Mouse (Mus musculus) MEL (cell line): ENCODE data around the gene Smagp. TPM values are rescaled to one million over a fixed set of nuclear protein-coding genes. Genes with fewer than 3 reads are reported as not detected.

Experiments used
- DNase-seq: peaks from one replicate; pipeline ENCODE4 v3.0.0; 2011; ENCODE audit warnings: low read depth, low spot score
- H3K27ac ChIP-seq: 2 replicates; pipeline ENCODE4 v1.5.1; 2012; ENCODE audit warnings: low read depth, mild to moderate bottlenecking, control low read depth, low read length, moderate library complexity; ENCODE audit not compliant: control insufficient read depth
- H3K27me3 ChIP-seq, 2 experiments: fragments of 150-350 bp in 1 of 2; sonication (generic) in 1 of 2; 2 replicates each; pipeline ENCODE4 v1.6.1; 2012; ENCODE audit warnings: low read length in 2 of 2, mild to moderate bottlenecking in 2 of 2, improper control_type of control experiment in 1 of 2, moderate library complexity in 1 of 2; ENCODE audit not compliant: insufficient read depth in 2 of 2, control insufficient read depth in 1 of 2
- H3K36me3 ChIP-seq, 2 experiments: 2 replicates each; pipeline ENCODE4 v1.6.1; 2012 to 2014; ENCODE audit warnings: low read length in 2 of 2, improper control_type of control experiment in 1 of 2, inconsistent platforms in 1 of 2, mild to moderate bottlenecking in 1 of 2; ENCODE audit not compliant: insufficient read depth in 2 of 2, control insufficient read depth in 1 of 2
- H3K4me1 ChIP-seq, 2 experiments: fragments of 150-350 bp in 1 of 2; sonication (generic) in 1 of 2; 2 replicates each; pipeline ENCODE4 v1.6.1; 2012; ENCODE audit warnings: low read length in 2 of 2, improper control_type of control experiment in 1 of 2, mild to moderate bottlenecking in 1 of 2; ENCODE audit not compliant: insufficient read depth in 2 of 2, control insufficient read depth in 1 of 2
- H3K4me3 ChIP-seq, 2 experiments: fragments of 150-350 bp in 1 of 2; sonication (generic) in 1 of 2; 2 replicates each; pipeline ENCODE4 v1.5.1; 2012; ENCODE audit warnings: low read depth in 2 of 2, low read length in 2 of 2, mild to moderate bottlenecking in 2 of 2, moderate library complexity in 2 of 2, control low read depth in 1 of 2, improper control_type of control experiment in 1 of 2; ENCODE audit not compliant: control insufficient read depth in 1 of 2, insufficient read depth in 1 of 2
- H3K79me2 ChIP-seq: 2 replicates; pipeline ENCODE4 v1.6.1; 2012; ENCODE audit warnings: mild to moderate bottlenecking, low read length, moderate library complexity; ENCODE audit not compliant: control insufficient read depth, poor library complexity, insufficient read depth
- H3K9ac ChIP-seq: 2 replicates; pipeline ENCODE4 v1.6.1; 2012; ENCODE audit warnings: low read depth, mild to moderate bottlenecking, control low read depth, low read length, moderate library complexity; ENCODE audit not compliant: control insufficient read depth, poor library complexity, severe bottlenecking
- H3K9me3 ChIP-seq: fragments of 150-350 bp; sonication (generic); replicated peaks from 2 replicates; pipeline ENCODE4 v1.6.1; 2012; ENCODE audit warnings: mild to moderate bottlenecking, low read length, improper control_type of control experiment, moderate library complexity; ENCODE audit not compliant: insufficient read depth
- CHD1 ChIP-seq: IDR thresholded peaks from 2 replicates; pipeline ENCODE4 v1.6.1; 2012; ENCODE audit warnings: low read depth, mild to moderate bottlenecking, inconsistent platforms, low read length, improper control_type of control experiment
- CTCF ChIP-seq, 3 experiments: IDR thresholded peaks in 2 of 3; conservative IDR thresholded peaks in 1 of 3; 2 replicates each; pipeline ENCODE4 v1.5.1; 2011 to 2012; ENCODE audit warnings: low read length in 3 of 3, low read depth in 2 of 3, mild to moderate bottlenecking in 2 of 3, improper control_type of control experiment in 1 of 3, inconsistent platforms in 1 of 3, mixed read lengths in 1 of 3, moderate library complexity in 1 of 3; ENCODE audit not compliant: control insufficient read depth in 1 of 3, insufficient read depth in 1 of 3, poor library complexity in 1 of 3, severe bottlenecking in 1 of 3
- E2F4 ChIP-seq: IDR thresholded peaks from 2 replicates; pipeline ENCODE4 v1.6.1; 2011; ENCODE audit warnings: low read depth, low read length, improper control_type of control experiment, borderline replicate concordance
- GATA1 ChIP-seq: IDR thresholded peaks from 2 replicates; pipeline ENCODE4 v1.6.1; 2011; ENCODE audit warnings: low read depth, low read length, improper control_type of control experiment
- HCFC1 ChIP-seq: IDR thresholded peaks from 2 replicates; pipeline ENCODE4 v1.6.1; 2012; ENCODE audit warnings: low read depth, mild to moderate bottlenecking, inconsistent platforms, low read length, improper control_type of control experiment, moderate library complexity
- JUND ChIP-seq: IDR thresholded peaks from 2 replicates; pipeline ENCODE4 v1.6.1; 2011; ENCODE audit warnings: low read depth, mild to moderate bottlenecking, improper control_type of control experiment, low read length
- MAX ChIP-seq: IDR thresholded peaks from 2 replicates; pipeline ENCODE4 v1.6.1; 2011; ENCODE audit warnings: low read length, improper control_type of control experiment
- MEF2A ChIP-seq: IDR thresholded peaks from 2 replicates; pipeline ENCODE4 v1.6.1; 2014; ENCODE audit warnings: low read depth, mild to moderate bottlenecking, inconsistent platforms, low read length, improper control_type of control experiment; ENCODE audit not compliant: poor library complexity, insufficient replicate concordance, severe bottlenecking; ENCODE audit errors: extremely low read depth
- MYC ChIP-seq: IDR thresholded peaks from 2 replicates; pipeline ENCODE4 v1.6.1; 2011; ENCODE audit warnings: low read depth, mild to moderate bottlenecking, low read length, improper control_type of control experiment, moderate library complexity
- NRF1 ChIP-seq: IDR thresholded peaks from 2 replicates; pipeline ENCODE4 v1.6.1; 2014; ENCODE audit warnings: low read depth, mild to moderate bottlenecking, inconsistent platforms, low read length, improper control_type of control experiment, moderate library complexity; ENCODE audit not compliant: poor library complexity, insufficient read depth, severe bottlenecking
- POLR2A ChIP-seq, 2 experiments: IDR thresholded peaks; 2 replicates each; pipeline ENCODE4 v1.6.1; 2011 to 2012; ENCODE audit warnings: low read length in 2 of 2, mild to moderate bottlenecking in 2 of 2, control low read depth in 1 of 2, improper control_type of control experiment in 1 of 2, low read depth in 1 of 2, moderate library complexity in 1 of 2; ENCODE audit not compliant: control insufficient read depth in 1 of 2, insufficient read depth in 1 of 2, poor library complexity in 1 of 2
- RAD21 ChIP-seq: IDR thresholded peaks from 2 replicates; pipeline ENCODE4 v1.6.1; 2011; ENCODE audit warnings: mild to moderate bottlenecking, low read depth, low read length, improper control_type of control experiment
- RCOR1 ChIP-seq: IDR thresholded peaks from 2 replicates; pipeline ENCODE4 v1.6.1; 2012; ENCODE audit warnings: low read depth, mild to moderate bottlenecking, inconsistent platforms, low read length, improper control_type of control experiment
- SIN3A ChIP-seq: IDR thresholded peaks from 2 replicates; pipeline ENCODE4 v1.6.1; 2012; ENCODE audit warnings: low read length, improper control_type of control experiment, inconsistent platforms
- SMC3 ChIP-seq: IDR thresholded peaks from 2 replicates; pipeline ENCODE4 v1.6.1; 2011; ENCODE audit warnings: low read depth, low read length, improper control_type of control experiment
- TCF12 ChIP-seq: IDR thresholded peaks from 2 replicates; pipeline ENCODE4 v1.6.1; 2014; ENCODE audit warnings: low read depth, mild to moderate bottlenecking, inconsistent platforms, low read length, improper control_type of control experiment, moderate library complexity
- USF1 ChIP-seq: IDR thresholded peaks from 2 replicates; pipeline ENCODE4 v1.6.1; 2014; ENCODE audit warnings: low read depth, mild to moderate bottlenecking, inconsistent platforms, low read length, improper control_type of control experiment, moderate library complexity
- USF2 ChIP-seq, 2 experiments: IDR thresholded peaks; 2 replicates each; pipeline ENCODE4 v1.6.1; 2011 to 2012; ENCODE audit warnings: improper control_type of control experiment in 2 of 2, low read length in 2 of 2, borderline replicate concordance in 1 of 2, inconsistent platforms in 1 of 2, low read depth in 1 of 2, mild to moderate bottlenecking in 1 of 2; ENCODE audit not compliant: insufficient read depth in 1 of 2
- ZC3H11A ChIP-seq: IDR thresholded peaks from 2 replicates; pipeline ENCODE4 v1.6.1; 2012; ENCODE audit warnings: low read depth, mild to moderate bottlenecking, inconsistent platforms, low read length, improper control_type of control experiment
- ZKSCAN1 ChIP-seq: IDR thresholded peaks from 2 replicates; pipeline ENCODE4 v1.6.1; 2012; ENCODE audit warnings: low read depth, mild to moderate bottlenecking, inconsistent platforms, low read length, improper control_type of control experiment, moderate library complexity
- ZNF384 ChIP-seq: IDR thresholded peaks from 2 replicates; pipeline ENCODE4 v1.6.1; 2012; ENCODE audit warnings: low read depth, mild to moderate bottlenecking, inconsistent platforms, low read length, improper control_type of control experiment
- polyA plus RNA-seq, 2 experiments: library from polyadenylated mRNA; stranded (reverse) in 1 of 2; unstranded in 1 of 2; fragments of >175 nt in 1 of 2; fragments of >200 nt in 1 of 2; gene quantifications; 2 replicates each; pipeline versions ENCODE4 v1.2.1 to v1.2.4; 2012; ENCODE audit warnings: low replicate concordance in 2 of 2, low read depth in 1 of 2; ENCODE audit not compliant: insufficient read length in 2 of 2, insufficient read depth in 1 of 2, missing spikeins in 1 of 2
- total RNA-seq: library from RNA; depleted of rRNA; stranded (reverse); fragments of 300-350 nt; gene quantifications from 2 replicates; pipeline ENCODE4 v1.2.3, GENCODE M21; 2012

Smagp gene
- total and polyA plus RNA-seq, 3 experiments = 2.6 to 22.6 TPM; not detected in 1

GRCm38 (mm10) chr15:100612432-100612831 lies 24.3 kb downstream of the Smagp start:
- no peak overlapping the region for H3K9ac ChIP-seq
- peaks cover 12% of the 10 kb centered on the region for H3K79me2 ChIP-seq
- TF ChIP-seq SIN3A (no peak), ZC3H11A (peak; percentile 66), SMC3 (peak; percentile 88), RAD21 (peak; percentile 49), GATA1 (no peak), CTCF (IDR thresholded peaks at IDR 0.05 in 2 of 3, conservative IDR thresholded peaks at IDR 0.05 in 1 of 3; ENCODE audit: control insufficient read depth in 1 of 3, insufficient read depth in 1 of 3, low read depth in 2 of 3, low read length in 3 of 3, poor library complexity in 1 of 3, severe bottlenecking in 1 of 3) (peak; percentile 33 to 92 (median 88); a peak in 5 of 6 replicates)
- TF ChIP-seq, all 39 proteins: peak for 4
- H3K27ac ChIP-seq = no peak overlapping the region
- peaks cover 3 to 8% of the 10 kb centered on the region in 2 experiments for H3K36me3 ChIP-seq
- H3K9me3 ChIP-seq = no peaks in the 10 kb centered on the region
- H3K27me3 ChIP-seq = no peaks in the 10 kb centered on the region
- H3K4me1 ChIP-seq = peaks cover 0 to 18% of the 10 kb centered on the region in 2 experiments; a peak in 2 of 4 replicates
- peak; percentile 69 for DNase-seq
- H3K4me3 ChIP-seq = no peak overlapping the region

GRCm38 (mm10) chr15:100611951-100612350 lies 24.8 kb downstream of the Smagp start:
- DNase-seq = no peak
- Histone ChIP-seq H3K79me2 (peaks cover 12% of the 10 kb centered on the region), H3K9ac (no peak overlapping the region), H3K36me3 (peaks cover under 1 to 7% of the 10 kb centered on the region in 2 experiments; a peak in 3 of 4 replicates), H3K4me3 (no peak overlapping the region), H3K27me3 (no peaks in the 10 kb centered on the region), H3K4me1 (peaks cover 0 to 18% of the 10 kb centered on the region in 2 experiments; a peak in 2 of 4 replicates), H3K9me3 (no peaks in the 10 kb centered on the region), H3K27ac (no peak overlapping the region)
- TF ChIP-seq HCFC1 = no peak
- no peak for TF ChIP-seq ZKSCAN1
- no peak for TF ChIP-seq ZNF384
- no peak for TF ChIP-seq RCOR1
- no peak for TF ChIP-seq USF1
- no peak for TF ChIP-seq SIN3A
- TF ChIP-seq E2F4 = no peak
- TF ChIP-seq TCF12 = no peak
- no peak for TF ChIP-seq NRF1
- no peak for TF ChIP-seq JUND
- TF ChIP-seq MEF2A = no peak
- TF ChIP-seq USF2 (IDR thresholded peaks at IDR 0.05; ENCODE audit: borderline replicate concordance in 1 of 2, insufficient read depth in 1 of 2, low read depth in 1 of 2, low read length in 2 of 2) = no peak
- no peak for TF ChIP-seq RAD21
- no peak for TF ChIP-seq MYC
- no peak for TF ChIP-seq CHD1
- no peak for TF ChIP-seq MAX
- no peak for TF ChIP-seq CTCF (IDR thresholded peaks at IDR 0.05 in 2 of 3, conservative IDR thresholded peaks at IDR 0.05 in 1 of 3; ENCODE audit: control insufficient read depth in 1 of 3, insufficient read depth in 1 of 3, low read depth in 2 of 3, low read length in 3 of 3, poor library complexity in 1 of 3, severe bottlenecking in 1 of 3)
- TF ChIP-seq POLR2A (IDR thresholded peaks at IDR 0.05; ENCODE audit: control insufficient read depth in 1 of 2, insufficient read depth in 1 of 2, low read depth in 1 of 2, low read length in 2 of 2, poor library complexity in 1 of 2) = no peak
